Mouse (Mus musculus): ENCODE measurements around the gene Ccdc12. TPM values are rescaled to one million over a fixed set of nuclear protein-coding genes. Genes with fewer than 3 reads are reported as not detected.

Gene Ccdc12
- polyA plus RNA-seq, 1 experiment from 2014 or later: 113 TPM

- Histone ChIP-seq H3K4me2 (ENCODE audit: low read length) (no peak overlapping the region), H3K4me3 (replicated peaks; ENCODE audit: low read length) (no peak overlapping the region), H3K9ac (replicated peaks; ENCODE audit: low read depth, low read length) (no peak overlapping the region), H3K27ac (ENCODE audit: low read length) (no peak overlapping the region), H3K9me3 (ENCODE audit: control insufficient read depth, low read length) (no peaks in the 10 kb centered on the region), H3K36me3 (ENCODE audit: control insufficient read depth, insufficient read depth) (no peaks in the 10 kb centered on the region), H3K27me3 (replicated peaks; ENCODE audit: control insufficient read depth, insufficient read depth, low read length) (no peaks in the 10 kb centered on the region), H3K4me1 (replicated peaks; ENCODE audit: control insufficient read depth, insufficient read depth, low read length) (no peaks in the 10 kb centered on the region)
- peak; percentile 90 for ATAC-seq
- 53% methylated on average over 5 of the region's 5 CpGs for WGBS
Observed at GRCm38 (mm10) chr9:110709640-110710258, 53.4 kb downstream of the Ccdc12 start.

- Histone ChIP-seq H3K36me3 (ENCODE audit: control insufficient read depth, insufficient read depth) (no peaks in the 10 kb centered on the region), H3K9me3 (ENCODE audit: control insufficient read depth, low read length) (no peaks in the 10 kb centered on the region), H3K4me2 (ENCODE audit: low read length) (no peak overlapping the region), H3K4me3 (replicated peaks; ENCODE audit: low read length) (no peak overlapping the region), H3K27ac (ENCODE audit: low read length) (no peak overlapping the region; the same call in 1 of the 2 replicates), H3K27me3 (replicated peaks; ENCODE audit: control insufficient read depth, insufficient read depth, low read length) (no peaks in the 10 kb centered on the region), H3K4me1 (replicated peaks; ENCODE audit: control insufficient read depth, insufficient read depth, low read length) (no peaks in the 10 kb centered on the region), H3K9ac (replicated peaks; ENCODE audit: low read depth, low read length) (no peak overlapping the region)
- 92% methylated on average over 1 of the region's 1 CpGs for WGBS
- no peak for ATAC-seq
Observed at GRCm38 (mm10) chr9:110711532-110711931, 55.2 kb downstream of the Ccdc12 start.

GRCm38 (mm10) chr9:110711996-110712395 lies 55.7 kb downstream of the Ccdc12 start:
- no peak overlapping the region; the same call in 1 of the 2 replicates for H3K27ac ChIP-seq (ENCODE audit: low read length)
- H3K9ac ChIP-seq (replicated peaks; ENCODE audit: low read depth, low read length): no peak overlapping the region
- H3K27me3 ChIP-seq (replicated peaks; ENCODE audit: control insufficient read depth, insufficient read depth, low read length): no peaks in the 10 kb centered on the region
- no peaks in the 10 kb centered on the region for H3K9me3 ChIP-seq (ENCODE audit: control insufficient read depth, low read length)
- no peaks in the 10 kb centered on the region for H3K4me1 ChIP-seq (replicated peaks; ENCODE audit: control insufficient read depth, insufficient read depth, low read length)
- no peak for ATAC-seq
- H3K36me3 ChIP-seq (ENCODE audit: control insufficient read depth, insufficient read depth): no peaks in the 10 kb centered on the region
- no peak overlapping the region for H3K4me3 ChIP-seq (replicated peaks; ENCODE audit: low read length)
- H3K4me2 ChIP-seq (ENCODE audit: low read length): no peak overlapping the region
- WGBS: 88% methylated on average over 6 of the region's 6 CpGs

GRCm38 (mm10) chr9:110712545-110712944 lies 56.2 kb downstream of the Ccdc12 start:
- H3K4me1 ChIP-seq (replicated peaks; ENCODE audit: control insufficient read depth, insufficient read depth, low read length): no peaks in the 10 kb centered on the region
- H3K27ac ChIP-seq (ENCODE audit: low read length): no peak overlapping the region
- no peaks in the 10 kb centered on the region for H3K27me3 ChIP-seq (replicated peaks; ENCODE audit: control insufficient read depth, insufficient read depth, low read length)
- no peak overlapping the region for H3K9ac ChIP-seq (replicated peaks; ENCODE audit: low read depth, low read length)
- no peaks in the 10 kb centered on the region for H3K36me3 ChIP-seq (ENCODE audit: control insufficient read depth, insufficient read depth)
- no peak overlapping the region for H3K4me3 ChIP-seq (replicated peaks; ENCODE audit: low read length)
- WGBS: 86% methylated on average over 4 of the region's 4 CpGs
- no peak overlapping the region for H3K4me2 ChIP-seq (ENCODE audit: low read length)
- no peak for ATAC-seq
- no peaks in the 10 kb centered on the region for H3K9me3 ChIP-seq (ENCODE audit: control insufficient read depth, low read length)

- Histone ChIP-seq H3K4me2 (ENCODE audit: low read length) (no peak overlapping the region), H3K27ac (ENCODE audit: low read length) (no peak overlapping the region), H3K4me1 (replicated peaks; ENCODE audit: control insufficient read depth, insufficient read depth, low read length) (no peaks in the 10 kb centered on the region), H3K27me3 (replicated peaks; ENCODE audit: control insufficient read depth, insufficient read depth, low read length) (no peaks in the 10 kb centered on the region), H3K9me3 (ENCODE audit: control insufficient read depth, low read length) (no peaks in the 10 kb centered on the region), H3K36me3 (ENCODE audit: control insufficient read depth, insufficient read depth) (no peaks in the 10 kb centered on the region), H3K9ac (replicated peaks; ENCODE audit: low read depth, low read length) (no peak overlapping the region), H3K4me3 (replicated peaks; ENCODE audit: low read length) (no peak overlapping the region)
- ATAC-seq: no peak
- WGBS: 80% methylated on average over 1 of the region's 1 CpGs
Observed at GRCm38 (mm10) chr9:110713389-110713788, 57.1 kb downstream of the Ccdc12 start.

- no peak overlapping the region for H3K4me2 ChIP-seq (ENCODE audit: low read length)
- ATAC-seq: no peak
Observed at GRCm38 (mm10) chr9:110715426-110715825, 59.1 kb downstream of the Ccdc12 start.

GRCm38 (mm10) chr9:110716775-110717174 lies 60.5 kb downstream of the Ccdc12 start:
- Histone ChIP-seq H3K27ac (ENCODE audit: low read length) (no peak overlapping the region), H3K4me1 (replicated peaks; ENCODE audit: control insufficient read depth, insufficient read depth, low read length) (no peaks in the 10 kb centered on the region), H3K4me3 (replicated peaks; ENCODE audit: low read length) (no peak overlapping the region), H3K9ac (replicated peaks; ENCODE audit: low read depth, low read length) (no peak overlapping the region), H3K9me3 (ENCODE audit: control insufficient read depth, low read length) (no peaks in the 10 kb centered on the region), H3K4me2 (ENCODE audit: low read length) (no peak overlapping the region), H3K36me3 (ENCODE audit: control insufficient read depth, insufficient read depth) (no peaks in the 10 kb centered on the region), H3K27me3 (replicated peaks; ENCODE audit: control insufficient read depth, insufficient read depth, low read length) (no peaks in the 10 kb centered on the region)
- peak; percentile 91 for ATAC-seq
- 24% methylated on average over 4 of the region's 4 CpGs for WGBS

More at GRCm38 (mm10) chr9:110715426-110715825, 59.1 kb downstream of the Ccdc12 start:
- H3K36me3 ChIP-seq (ENCODE audit: control insufficient read depth, insufficient read depth): no peaks in the 10 kb centered on the region
- no peaks in the 10 kb centered on the region for H3K4me1 ChIP-seq (replicated peaks; ENCODE audit: control insufficient read depth, insufficient read depth, low read length)
- H3K9me3 ChIP-seq (ENCODE audit: control insufficient read depth, low read length): no peaks in the 10 kb centered on the region
- H3K27ac ChIP-seq (ENCODE audit: low read length): no peak overlapping the region
- no peak overlapping the region for H3K4me3 ChIP-seq (replicated peaks; ENCODE audit: low read length)
- H3K9ac ChIP-seq (replicated peaks; ENCODE audit: low read depth, low read length): no peak overlapping the region
- H3K27me3 ChIP-seq (replicated peaks; ENCODE audit: control insufficient read depth, insufficient read depth, low read length): no peaks in the 10 kb centered on the region
- 45% methylated on average over 1 of the region's 1 CpGs for WGBS

GRCm38 (mm10) chr9:110718071-110718470 lies 61.8 kb downstream of the Ccdc12 start:
- 90% methylated on average over 6 of the region's 6 CpGs for whole genome bisulfite sequencing
- Histone ChIP-seq H3K27ac (ENCODE audit: low read length) (no peak overlapping the region), H3K9ac (replicated peaks; ENCODE audit: low read depth, low read length) (no peak overlapping the region), H3K36me3 (ENCODE audit: control insufficient read depth, insufficient read depth) (no peaks in the 10 kb centered on the region), H3K4me3 (replicated peaks; ENCODE audit: low read length) (no peak overlapping the region), H3K27me3 (replicated peaks; ENCODE audit: control insufficient read depth, insufficient read depth, low read length) (no peaks in the 10 kb centered on the region), H3K4me2 (ENCODE audit: low read length) (no peak overlapping the region), H3K4me1 (replicated peaks; ENCODE audit: control insufficient read depth, insufficient read depth, low read length) (no peaks in the 10 kb centered on the region), H3K9me3 (ENCODE audit: control insufficient read depth, low read length) (no peaks in the 10 kb centered on the region)
- ATAC-seq: no peak

- no peaks in the 10 kb centered on the region for H3K4me1 ChIP-seq (replicated peaks; ENCODE audit: control insufficient read depth, insufficient read depth, low read length)
- no peaks in the 10 kb centered on the region for H3K9me3 ChIP-seq (ENCODE audit: control insufficient read depth, low read length)
- ATAC-seq: no peak
- H3K4me3 ChIP-seq (replicated peaks; ENCODE audit: low read length): no peak overlapping the region
- whole genome bisulfite sequencing: 83% methylated on average over 3 of the region's 3 CpGs
- H3K27me3 ChIP-seq (replicated peaks; ENCODE audit: control insufficient read depth, insufficient read depth, low read length): no peaks in the 10 kb centered on the region
- no peak overlapping the region for H3K9ac ChIP-seq (replicated peaks; ENCODE audit: low read depth, low read length)
- no peak overlapping the region for H3K4me2 ChIP-seq (ENCODE audit: low read length)
- no peaks in the 10 kb centered on the region for H3K36me3 ChIP-seq (ENCODE audit: control insufficient read depth, insufficient read depth)
- H3K27ac ChIP-seq (ENCODE audit: low read length): no peak overlapping the region
Observed at GRCm38 (mm10) chr9:110718810-110719209, 62.5 kb downstream of the Ccdc12 start.

- no peak overlapping the region for H3K27ac ChIP-seq (ENCODE audit: low read length)
- no peaks in the 10 kb centered on the region for H3K9me3 ChIP-seq (ENCODE audit: control insufficient read depth, low read length)
- no peak overlapping the region for H3K4me2 ChIP-seq (ENCODE audit: low read length)
- H3K36me3 ChIP-seq (ENCODE audit: control insufficient read depth, insufficient read depth): no peaks in the 10 kb centered on the region
- H3K4me3 ChIP-seq (replicated peaks; ENCODE audit: low read length): no peak overlapping the region
- 72% methylated on average over 5 of the region's 5 CpGs for WGBS
- no peak for ATAC-seq
- no peak overlapping the region for H3K9ac ChIP-seq (replicated peaks; ENCODE audit: low read depth, low read length)
- no peaks in the 10 kb centered on the region for H3K27me3 ChIP-seq (replicated peaks; ENCODE audit: control insufficient read depth, insufficient read depth, low read length)
- no peaks in the 10 kb centered on the region for H3K4me1 ChIP-seq (replicated peaks; ENCODE audit: control insufficient read depth, insufficient read depth, low read length)
Observed at GRCm38 (mm10) chr9:110719977-110720376, 63.7 kb downstream of the Ccdc12 start.
